Mouse (Mus musculus): Measurements from ENCODE around the gene Olfr141.

Olfr141 gene

GRCm38 (mm10) chr2:86809918-86810317, at the start of gene Olfr141:
Olfr141 (minus strand) TSS chr2:86810018.
- DNase-seq: no peak

GRCm38 (mm10) chr2:86851596-86851995, 41.8 kb upstream of the Olfr141 start, which contains the start of gene Olfr1095:
Olfr1095 (minus strand) TSS chr2:86851696.
- DNase-seq: no peak

GRCm38 (mm10) chr2:86824363-86824762, 14.5 kb upstream of the Olfr141 start, which contains the start of gene Olfr1094:
Olfr1094 (plus strand) TSS chr2:86824663.
- no peak for DNase-seq

GRCm38 (mm10) chr2:86782179-86782578, 27.6 kb downstream of the Olfr141 start, which contains the start of gene Olfr1093:
Olfr1093 (plus strand) TSS chr2:86782479.
- no peak for DNase-seq

- no peak for DNase-seq
These were observed 48.8 kb downstream of the Olfr141 start for GRCm38 (mm10) chr2:86761050-86761449.

GRCm38 (mm10) chr2:86758893-86759292, 50.9 kb downstream of the Olfr141 start, which contains the start of gene Olfr1090:
Olfr1090 (minus strand) TSS chr2:86758993.
- no peak for DNase-seq
